Mouse (Mus musculus) hindbrain, embryonic 15.5 days (tissue): ENCODE measurements at regions not wholly inside any gene's neighbourhood (a gene's known extent, or its start where the extent isn't known, plus 50 kb on each side); places are given as distances from the start of the nearest gene placed in this dataset.

Source experiments
- ATAC-seq: fragments of 200-750 bp; cut with Nextera tagmentation; 2 replicates; pipeline ENCODE4 v1.8.0; 2017; ENCODE audit warnings: low read depth, moderate number of reproducible peaks, moderate TSS enrichment; ENCODE audit not compliant: low FRiP score
- H3K27ac ChIP-seq: fragments of 300-500 bp; sonication (generic); replicated peaks from 2 replicates; pipeline ENCODE4 v1.5.1; 2015; ENCODE audit warnings: mild to moderate bottlenecking, inconsistent platforms
- H3K27me3 ChIP-seq: fragments of 300-500 bp; sonication (generic); 2 replicates; pipeline ENCODE4 v1.6.1; 2015; ENCODE audit warnings: control low read depth, inconsistent platforms
- H3K36me3 ChIP-seq: fragments of 300-500 bp; sonication (generic); 2 replicates; pipeline ENCODE4 v1.6.1; 2015; ENCODE audit warnings: control low read depth, inconsistent platforms
- H3K4me1 ChIP-seq: fragments of 300-500 bp; sonication (generic); replicated peaks from 2 replicates; pipeline ENCODE4 v1.6.1; 2015; ENCODE audit warnings: control low read depth, inconsistent platforms
- H3K4me2 ChIP-seq: fragments of 300-500 bp; sonication (generic); 2 replicates; pipeline ENCODE4 v1.6.1; 2015; ENCODE audit warnings: moderate library complexity, mild to moderate bottlenecking, inconsistent platforms
- H3K4me3 ChIP-seq: fragments of 300-500 bp; sonication (generic); 2 replicates; pipeline ENCODE4 v1.5.1; 2015; ENCODE audit warnings: mild to moderate bottlenecking, inconsistent platforms
- H3K9ac ChIP-seq: fragments of 300-500 bp; sonication (generic); 2 replicates; pipeline ENCODE4 v1.6.1; 2015; ENCODE audit warnings: inconsistent platforms
- H3K9me3 ChIP-seq: fragments of 300-500 bp; sonication (generic); 2 replicates; pipeline ENCODE4 v1.6.1; 2016; ENCODE audit warnings: control low read depth, inconsistent platforms
- WGBS: fragments of 180-500 bp; shearing (Covaris S2); methylation state at CpG from one replicate; pipeline ENCODE4 v1.1.7; 2015; 5-methylcytosine and 5-hydroxymethylcytosine counted together

- peaks cover 4% of the 10 kb centered on the region; the same call in 1 of the 2 replicates for H3K4me1 ChIP-seq
- H3K4me3 ChIP-seq, result no peak overlapping the region
- ATAC-seq, result no peak
- no peaks in the 10 kb centered on the region for H3K27me3 ChIP-seq
- H3K27ac ChIP-seq, result no peak overlapping the region
- no peaks in the 10 kb centered on the region for H3K9me3 ChIP-seq
- WGBS, result 64% methylated on average over 6 of the region's 6 CpGs
- no peak overlapping the region for H3K4me2 ChIP-seq
- H3K36me3 ChIP-seq, result no peaks in the 10 kb centered on the region
- H3K9ac ChIP-seq, result no peak overlapping the region
Observed at GRCm38 (mm10) chr5:111620626-111621025, 113.1 kb upstream of the Gm26897 start.

- H3K9me3 ChIP-seq, result no peaks in the 10 kb centered on the region
- H3K4me3 ChIP-seq, result no peak overlapping the region
- H3K4me2 ChIP-seq, result no peak overlapping the region
- H3K4me1 ChIP-seq, result peaks cover 4% of the 10 kb centered on the region; the same call in 1 of the 2 replicates
- no peaks in the 10 kb centered on the region for H3K36me3 ChIP-seq
- 80% methylated on average over 5 of the region's 5 CpGs for WGBS
- H3K27ac ChIP-seq, result no peak overlapping the region
- H3K9ac ChIP-seq, result no peak overlapping the region
- no peak for ATAC-seq
- H3K27me3 ChIP-seq, result no peaks in the 10 kb centered on the region
Observed at GRCm38 (mm10) chr5:111622481-111622880, 111.2 kb upstream of the Gm26897 start.

- Histone ChIP-seq H3K27me3 (peaks cover 2% of the 10 kb centered on the region; the same call in 1 of the 2 replicates), H3K27ac (no peak overlapping the region), H3K36me3 (no peaks in the 10 kb centered on the region), H3K4me1 (peaks cover 5% of the 10 kb centered on the region), H3K4me2 (no peak overlapping the region), H3K4me3 (no peak overlapping the region), H3K9me3 (no peaks in the 10 kb centered on the region), H3K9ac (no peak overlapping the region)
- ATAC-seq, result no peak
- 12% methylated on average over 6 of the region's 6 CpGs for WGBS
Observed at GRCm38 (mm10) chr5:111626273-111626798, 107.4 kb upstream of the Gm26897 start.

- H3K9ac ChIP-seq, result no peak overlapping the region
- H3K36me3 ChIP-seq, result no peaks in the 10 kb centered on the region
- H3K27ac ChIP-seq, result no peak overlapping the region
- peaks cover 12% of the 10 kb centered on the region for H3K4me1 ChIP-seq
- H3K4me2 ChIP-seq, result no peak overlapping the region
- peaks cover 6% of the 10 kb centered on the region; the same call in 1 of the 2 replicates for H3K27me3 ChIP-seq
- WGBS, result 100% methylated on average over 3 of the region's 3 CpGs
- H3K4me3 ChIP-seq, result no peak overlapping the region
- no peaks in the 10 kb centered on the region for H3K9me3 ChIP-seq
- peak; percentile 31 for ATAC-seq
Observed at GRCm38 (mm10) chr5:111630313-111630844, 103.3 kb upstream of the Gm26897 start.

GRCm38 (mm10) chr5:111631572-111632161 is 102.1 kb upstream of the Gm26897 start:
- no peak for ATAC-seq
- H3K9me3 ChIP-seq, result no peaks in the 10 kb centered on the region
- peaks cover 6% of the 10 kb centered on the region; the same call in 1 of the 2 replicates for H3K27me3 ChIP-seq
- H3K4me1 ChIP-seq, result peaks cover 12% of the 10 kb centered on the region
- no peaks in the 10 kb centered on the region for H3K36me3 ChIP-seq
- H3K4me3 ChIP-seq, result no peak overlapping the region
- WGBS, result 13% methylated on average over 18 of the region's 18 CpGs
- H3K27ac ChIP-seq, result no peak overlapping the region
- no peak overlapping the region for H3K9ac ChIP-seq
- H3K4me2 ChIP-seq, result no peak overlapping the region

- no peaks in the 10 kb centered on the region for H3K36me3 ChIP-seq
- ATAC-seq, result no peak
- 86% methylated on average over 5 of the region's 5 CpGs for WGBS
- no peaks in the 10 kb centered on the region for H3K9me3 ChIP-seq
- peaks cover 9% of the 10 kb centered on the region; the same call in 1 of the 2 replicates for H3K27me3 ChIP-seq
- no peak overlapping the region for H3K9ac ChIP-seq
- H3K27ac ChIP-seq, result no peak overlapping the region
- no peak overlapping the region for H3K4me3 ChIP-seq
- no peak overlapping the region for H3K4me2 ChIP-seq
- H3K4me1 ChIP-seq, result peaks cover 19% of the 10 kb centered on the region
Observed at GRCm38 (mm10) chr5:111635092-111635491, 98.6 kb upstream of the Gm26897 start.

GRCm38 (mm10) chr5:111636969-111637368 is 96.8 kb upstream of the Gm26897 start:
- H3K36me3 ChIP-seq, result no peaks in the 10 kb centered on the region
- ATAC-seq, result no peak
- H3K27ac ChIP-seq, result no peak overlapping the region
- 15% methylated on average over 4 of the region's 4 CpGs for WGBS
- peaks cover 22% of the 10 kb centered on the region for H3K4me1 ChIP-seq
- H3K4me2 ChIP-seq, result no peak overlapping the region
- H3K9ac ChIP-seq, result no peak overlapping the region
- H3K27me3 ChIP-seq, result peaks cover 4% of the 10 kb centered on the region; the same call in 1 of the 2 replicates
- no peak overlapping the region for H3K4me3 ChIP-seq
- H3K9me3 ChIP-seq, result no peaks in the 10 kb centered on the region

- no peaks in the 10 kb centered on the region for H3K36me3 ChIP-seq
- no peaks in the 10 kb centered on the region for H3K9me3 ChIP-seq
- no peak overlapping the region for H3K27ac ChIP-seq
- no peak overlapping the region for H3K4me3 ChIP-seq
- H3K27me3 ChIP-seq, result peaks cover 4% of the 10 kb centered on the region; the same call in 1 of the 2 replicates
- ATAC-seq, result no peak
- H3K4me2 ChIP-seq, result no peak overlapping the region
- H3K4me1 ChIP-seq, result peaks cover 21% of the 10 kb centered on the region
- WGBS, result 59% methylated on average over 7 of the region's 7 CpGs
- H3K9ac ChIP-seq, result no peak overlapping the region
Observed at GRCm38 (mm10) chr5:111638306-111638705, 95.4 kb upstream of the Gm26897 start.

GRCm38 (mm10) chr5:111639476-111640287 is 94.0 kb upstream of the Gm26897 start:
- 5% methylated on average over 27 of the region's 29 CpGs for WGBS
- peaks cover 4% of the 10 kb centered on the region; the same call in 1 of the 2 replicates for H3K27me3 ChIP-seq
- no peaks in the 10 kb centered on the region for H3K36me3 ChIP-seq
- H3K4me1 ChIP-seq, result peaks cover 21% of the 10 kb centered on the region
- no peak for ATAC-seq
- peak overlapping the region; percentile 45 for H3K4me2 ChIP-seq
- H3K4me3 ChIP-seq, result no peak overlapping the region
- no peak overlapping the region; the same call in 1 of the 2 replicates for H3K27ac ChIP-seq
- no peaks in the 10 kb centered on the region for H3K9me3 ChIP-seq
- H3K9ac ChIP-seq, result no peak overlapping the region

- H3K27ac ChIP-seq, result no peak overlapping the region
- H3K36me3 ChIP-seq, result no peaks in the 10 kb centered on the region
- H3K4me2 ChIP-seq, result no peak overlapping the region
- peaks cover 21% of the 10 kb centered on the region for H3K4me1 ChIP-seq
- no peak for ATAC-seq
- no peak overlapping the region for H3K9ac ChIP-seq
- H3K27me3 ChIP-seq, result peaks cover 4% of the 10 kb centered on the region; the same call in 1 of the 2 replicates
- no peak overlapping the region for H3K4me3 ChIP-seq
- H3K9me3 ChIP-seq, result no peaks in the 10 kb centered on the region
- WGBS, result 51% methylated on average over 7 of the region's 7 CpGs
Observed at GRCm38 (mm10) chr5:111640976-111641375, 92.7 kb upstream of the Gm26897 start.

- no peak overlapping the region for H3K4me3 ChIP-seq
- H3K27ac ChIP-seq, result no peak overlapping the region
- WGBS, result 89% methylated on average over 4 of the region's 4 CpGs
- no peak overlapping the region for H3K9ac ChIP-seq
- no peaks in the 10 kb centered on the region for H3K9me3 ChIP-seq
- H3K27me3 ChIP-seq, result peaks cover 4% of the 10 kb centered on the region; the same call in 1 of the 2 replicates
- ATAC-seq, result no peak
- H3K36me3 ChIP-seq, result no peaks in the 10 kb centered on the region
- H3K4me2 ChIP-seq, result no peak overlapping the region
- H3K4me1 ChIP-seq, result peaks cover 21% of the 10 kb centered on the region
Observed at GRCm38 (mm10) chr5:111641685-111642084, 92.0 kb upstream of the Gm26897 start.

GRCm38 (mm10) chr5:111644142-111644541 is 89.6 kb upstream of the Gm26897 start:
- H3K4me2 ChIP-seq, result no peak overlapping the region
- 98% methylated on average over 2 of the region's 2 CpGs for WGBS
- no peaks in the 10 kb centered on the region for H3K27me3 ChIP-seq
- no peaks in the 10 kb centered on the region for H3K9me3 ChIP-seq
- H3K27ac ChIP-seq, result no peak overlapping the region
- H3K4me1 ChIP-seq, result peaks cover 35% of the 10 kb centered on the region
- H3K36me3 ChIP-seq, result no peaks in the 10 kb centered on the region
- H3K9ac ChIP-seq, result no peak overlapping the region
- no peak overlapping the region for H3K4me3 ChIP-seq
- no peak for ATAC-seq
